In genomic region chr5:105839740-105840310, GRCm38 (mm10) we compare ENCODE assay signal across 19 mouse cellular contexts. TPM values are rescaled to one million over a fixed set of nuclear protein-coding genes. Genes with fewer than 3 reads are reported as not detected.
DNase-seq lines count a peak whose midpoint lies in the region; ATAC-seq and TF ChIP-seq lines count a peak whose summit lies in the region.
"Had no signal": no experiment of that assay in that cellular context is flagged by ENCODE, and none has a peak within 500 bp of the region (broad histone marks: within the 10 kb centered on the region; RNA-seq: fewer than 3 reads in every experiment).

No protein-coding gene starts in this region.

- no peaks in the 10 kb centered on the region for H3K9me3 ChIP-seq in CH12.LX (replicated peaks; ENCODE audit: low read length)
- H3K9me3 ChIP-seq: embryonic facial prominence, embryonic 15.5 days; heart, embryonic 15.5 days; midbrain, embryonic 12.5 days had no signal

- peaks cover 0 to 7% of the 10 kb centered on the region in 2 experiments; a peak in 1 of 4 replicates for H3K4me1 ChIP-seq in CH12.LX (ENCODE audit: control insufficient read depth in 1 of 2, insufficient read depth in 2 of 2)
- H3K4me1 ChIP-seq: embryonic facial prominence, embryonic 15.5 days; midbrain, embryonic 12.5 days had no signal

- no peak overlapping the region for H3K27ac ChIP-seq in CH12.LX (ENCODE audit: insufficient read depth, low read depth)
- H3K27ac ChIP-seq: embryonic facial prominence, embryonic 15.5 days; heart, embryonic 15.5 days; midbrain, embryonic 12.5 days had no signal

- no peak overlapping the region for H3K9ac ChIP-seq in CH12.LX (ENCODE audit: insufficient read depth, low read depth)
- H3K9ac ChIP-seq: embryonic facial prominence, embryonic 15.5 days; heart, embryonic 15.5 days; lung, embryonic 14.5 days; midbrain, embryonic 12.5 days had no signal

- in situ Hi-C loops in CH12.LX (cut with MboI; ENCODE audit: low pct_ligation_motif_present, low pct_unique_long_range_greater_than_20kb, low sequenced_read_pairs), result no loop called here

- no peaks in the 10 kb centered on the region for H3K27me3 ChIP-seq in CH12.LX (replicated peaks)
- H3K27me3 ChIP-seq: embryonic facial prominence, embryonic 15.5 days; heart, embryonic 15.5 days; midbrain, embryonic 12.5 days had no signal

- no peak; the same call in 1 of the 2 replicates for TF ChIP-seq RAD21 in CH12.LX (IDR thresholded peaks at IDR 0.05; ENCODE audit: low read depth, low read length)

- no peak overlapping the region for H3K4me2 ChIP-seq in CH12.LX (ENCODE audit: insufficient read depth, low read depth, poor library complexity, severe bottlenecking)
- H3K4me2 ChIP-seq: embryonic facial prominence, embryonic 15.5 days; heart, embryonic 15.5 days; liver, embryonic 11.5 days; lung, embryonic 14.5 days; midbrain, embryonic 12.5 days had no signal

- peak; percentile 71 for ATAC-seq in inflammation-experienced regulatory T-cells, adult 6 months
- no peak for ATAC-seq in frontal cortex, adult (ENCODE audit: low TSS enrichment)

- TF ChIP-seq CTCF in CH12.LX (conservative IDR thresholded peaks at IDR 0.05 in 1 of 2, IDR thresholded peaks at IDR 0.05 in 1 of 2; ENCODE audit: low read depth in 2 of 2, low read length in 2 of 2), result peak in 1 of 2 experiments; percentile 43; a peak in 2 of 4 replicates

- DNase-seq in heart, adult 11 months, result peak; percentile 39
- no peak for DNase-seq in heart, postnatal 36 days
- DNase-seq in CH12.LX (ENCODE audit: extremely low read depth) (peak; percentile 29), R1 (ENCODE audit: low read depth, low spot score) (peak; percentile 39)
- no peak for DNase-seq in layer of hippocampus, postnatal 36 days
- no peak for DNase-seq in gastrocnemius, postnatal 10 days
- DNase-seq: adrenal gland, postnatal 25 days; cerebellum, adult 11-12 months; cerebellum, postnatal 14 days; gastrocnemius, postnatal 14 days; kidney, postnatal 36 days; lung, embryonic 14.5 days; lung, postnatal 36 days had no signal

- intact Hi-C loops in heart, postnatal 36 days (cut with DNase I), result no loop called here

- dilution Hi-C loops in CH12.LX (cut with MboI; ENCODE audit: extremely low pct_ligation_motif_present, extremely low pct_unique_long_range_greater_than_20kb, low sequenced_read_pairs), result no loop called here

- no peak for TF ChIP-seq EP300 in CH12.LX (IDR thresholded peaks at IDR 0.05; ENCODE audit: low read length)

- no peak overlapping the region for H3K4me3 ChIP-seq in CH12.LX (replicated peaks in 1 of 3; ENCODE audit: low read depth in 2 of 3, low read length in 2 of 3, poor library complexity in 1 of 3)
- H3K4me3 ChIP-seq: embryonic facial prominence, embryonic 15.5 days; heart, embryonic 15.5 days; midbrain, embryonic 12.5 days had no signal

- H3K36me3 ChIP-seq in CH12.LX (replicated peaks in 1 of 2; ENCODE audit: control insufficient read depth in 1 of 2, insufficient read depth in 1 of 2, low read length in 1 of 2), result no peaks in the 10 kb centered on the region
- H3K36me3 ChIP-seq: embryonic facial prominence, embryonic 15.5 days; heart, embryonic 15.5 days; midbrain, embryonic 12.5 days had no signal

- no peaks in the 10 kb centered on the region for H3K79me2 ChIP-seq in CH12.LX (replicated peaks; ENCODE audit: control insufficient read depth, extremely low read depth, insufficient read depth, poor library complexity, severe bottlenecking)

- TF ChIP-seq POLR2A in CH12.LX (IDR thresholded peaks at IDR 0.05; ENCODE audit: low read depth, low read length), result no peak

TF ChIP-seq in CH12.LX, 34 proteins besides CTCF, POLR2A, EP300 and RAD21:
- TF ChIP-seq ZC3H11A (IDR thresholded peaks at IDR 0.05; ENCODE audit: low read depth, low read length) (no peak), SIN3A (IDR thresholded peaks at IDR 0.05; ENCODE audit: low read length) (no peak), MAX (IDR thresholded peaks at IDR 0.05; ENCODE audit: low read length) (no peak), MXI1 (IDR thresholded peaks at IDR 0.05; ENCODE audit: low read depth, low read length) (no peak), GABPA (IDR thresholded peaks at IDR 0.05; ENCODE audit: insufficient replicate concordance, low read depth, low read length) (no peak), TCF12 (IDR thresholded peaks at IDR 0.05; ENCODE audit: low read depth, low read length) (no peak)
TF ChIP-seq in CH12.LX: peak in this region for 0.

RNA-seq across cellular contexts. Expression of gene Zfp326, which starts 36.5 kb away (rescaled TPM):
- 10 to 100 TPM; 12.3 to 12.7 TPM for total RNA-seq in heart, postnatal 36 days (2021)
- total RNA-seq in CH12.LX (2012; rRNA removed), result 5.3 and 5.5 TPM in 2 replicates
- 7.4 and 8.7 TPM in 2 replicates for total RNA-seq in CH12.LX (2014; rRNA removed)
- 21.6 and 22.0 TPM in 2 replicates for polyA plus RNA-seq in CH12.LX (2012; ENCODE audit: insufficient read length, low read depth)
- 10 to 100 TPM; 13.0 to 23.1 (median 15.0) TPM for polyA plus RNA-seq in inflammation-experienced regulatory T-cells, adult 6 months (2017; shearing (Covaris generic))
- total RNA-seq in layer of hippocampus, postnatal 36 days (2021), result 10 to 100 TPM; 38.8 to 41.3 TPM
- total RNA-seq in gastrocnemius, postnatal 10 days (2021), result 10 to 100 TPM; 16.3 to 21.0 TPM

Comparison
In these comparisons a context has a peak if more than half of its experiments do, and no peak if none do; other contexts are left out.
1. DNase-seq: peak in heart, adult 11 months (single experiment), CH12.LX (single experiment) and R1 (single experiment); none in heart, postnatal 36 days (0 of 2), layer of hippocampus, postnatal 36 days (0 of 2) and gastrocnemius, postnatal 10 days (single experiment).